Mouse (Mus musculus): ENCODE measurements around the gene Prmt9. TPM values are rescaled to one million over a fixed set of nuclear protein-coding genes. Genes with fewer than 3 reads are reported as not detected.
A peak's percentile ranks its signal among the peaks of the same experiment; 100 is the strongest.

Gene Prmt9
- polyA plus RNA-seq, 1 experiment from 2014 or later: 21.4 TPM

GRCm38 (mm10) chr8:77617916-77618315 lies 68.7 kb downstream of the Prmt9 start:
- H3K27ac ChIP-seq (ENCODE audit: low read depth, low read length): no peak overlapping the region
- no peak overlapping the region for H3K9ac ChIP-seq (ENCODE audit: low read depth, low read length)
- H3K9me3 ChIP-seq (ENCODE audit: control insufficient read depth, low read length): no peaks in the 10 kb centered on the region
- ATAC-seq (ENCODE audit: low FRiP score, low TSS enrichment): no peak
- H3K27me3 ChIP-seq (ENCODE audit: control insufficient read depth, insufficient read depth, low read length): no peaks in the 10 kb centered on the region
- H3K4me1 ChIP-seq (ENCODE audit: control insufficient read depth, insufficient read depth, low read length): 0 out of 2 replicates have a peak, but pooled peaks cover 3% of the 10 kb centered on the region
- H3K36me3 ChIP-seq (ENCODE audit: control insufficient read depth, insufficient read depth, low read length): no peaks in the 10 kb centered on the region
- H3K4me2 ChIP-seq (replicated peaks; ENCODE audit: low read depth, low read length): no peak overlapping the region
- no peak overlapping the region for H3K4me3 ChIP-seq (ENCODE audit: low read length)
- 50% methylated on average over 2 of the region's 2 CpGs for WGBS

GRCm38 (mm10) chr8:77623677-77624209 lies 74.5 kb downstream of the Prmt9 start:
- no peak overlapping the region for H3K27ac ChIP-seq (ENCODE audit: low read depth, low read length)
- no peak overlapping the region for H3K4me3 ChIP-seq (ENCODE audit: low read length)
- WGBS: 87% methylated on average over 7 of the region's 7 CpGs
- no peak overlapping the region for H3K9ac ChIP-seq (ENCODE audit: low read depth, low read length)
- no peak overlapping the region for H3K4me2 ChIP-seq (replicated peaks; ENCODE audit: low read depth, low read length)
- H3K9me3 ChIP-seq (ENCODE audit: control insufficient read depth, low read length): no peaks in the 10 kb centered on the region
- H3K27me3 ChIP-seq (ENCODE audit: control insufficient read depth, insufficient read depth, low read length): no peaks in the 10 kb centered on the region
- 0 out of 2 replicates have a peak, but pooled peaks cover 3% of the 10 kb centered on the region for H3K4me1 ChIP-seq (ENCODE audit: control insufficient read depth, insufficient read depth, low read length)
- H3K36me3 ChIP-seq (ENCODE audit: control insufficient read depth, insufficient read depth, low read length): no peaks in the 10 kb centered on the region
- ATAC-seq (ENCODE audit: low FRiP score, low TSS enrichment): no peak

- Histone ChIP-seq H3K4me3 (ENCODE audit: low read length) (no peak overlapping the region), H3K27ac (ENCODE audit: low read depth, low read length) (no peak overlapping the region), H3K9ac (ENCODE audit: low read depth, low read length) (no peak overlapping the region), H3K27me3 (ENCODE audit: control insufficient read depth, insufficient read depth, low read length) (no peaks in the 10 kb centered on the region), H3K9me3 (ENCODE audit: control insufficient read depth, low read length) (no peaks in the 10 kb centered on the region), H3K4me1 (ENCODE audit: control insufficient read depth, insufficient read depth, low read length) (no peaks in the 10 kb centered on the region), H3K36me3 (ENCODE audit: control insufficient read depth, insufficient read depth, low read length) (no peaks in the 10 kb centered on the region), H3K4me2 (replicated peaks; ENCODE audit: low read depth, low read length) (no peak overlapping the region)
- 16% methylated on average over 15 of the region's 15 CpGs for WGBS
- peak; percentile 88; the same call in 1 of the 2 replicates for ATAC-seq (ENCODE audit: low FRiP score, low TSS enrichment)
These were observed 80.8 kb downstream of the Prmt9 start for GRCm38 (mm10) chr8:77629858-77630537.

- ATAC-seq (ENCODE audit: low FRiP score, low TSS enrichment): no peak
- Histone ChIP-seq H3K9ac (ENCODE audit: low read depth, low read length) (no peak overlapping the region), H3K27me3 (ENCODE audit: control insufficient read depth, insufficient read depth, low read length) (no peaks in the 10 kb centered on the region), H3K4me3 (ENCODE audit: low read length) (no peak overlapping the region), H3K9me3 (ENCODE audit: control insufficient read depth, low read length) (no peaks in the 10 kb centered on the region), H3K36me3 (ENCODE audit: control insufficient read depth, insufficient read depth, low read length) (no peaks in the 10 kb centered on the region), H3K4me1 (ENCODE audit: control insufficient read depth, insufficient read depth, low read length) (no peaks in the 10 kb centered on the region), H3K27ac (ENCODE audit: low read depth, low read length) (no peak overlapping the region), H3K4me2 (replicated peaks; ENCODE audit: low read depth, low read length) (no peak overlapping the region)
- WGBS: 47% methylated on average over 3 of the region's 3 CpGs
These were observed 81.5 kb downstream of the Prmt9 start for GRCm38 (mm10) chr8:77630691-77631090.

Other genes with a start within 250 kb of the Prmt9 start
- 21.8 and 29.4 TPM in 2 replicates for gene Arhgap10, start 31.4 kb upstream of the Prmt9 start, polyA plus RNA-seq (2014; fragmentation: Nextera tagmentation; extraction: Ambion mirVana)
- 29.3 and 43.1 TPM in 2 replicates for gene Tmem184c, start 61.3 kb downstream of the Prmt9 start, polyA plus RNA-seq (2014; fragmentation: Nextera tagmentation; extraction: Ambion mirVana)
- 17.6 and 28.9 TPM in 2 replicates for gene Ednra, start 175.1 kb downstream of the Prmt9 start, polyA plus RNA-seq (2014; fragmentation: Nextera tagmentation; extraction: Ambion mirVana)

Data from kidney, embryonic 14.5 days (tissue).